Mouse (Mus musculus) urinary bladder, postnatal 4 days (tissue): ENCODE results near the gene Gm21541.
"Not testable (repeated sequence)": the region's sequence is repeated elsewhere in the genome, so short reads cannot be mapped to it uniquely, and the experiment has no call there.

ENCODE experiments used
- DNase-seq, 2 experiments: peaks; one replicate each; pipeline ENCODE4 v3.0.0; 2021 to 2022; ENCODE audit warnings: low spot score in 2 of 2

Gm21541 gene

DNA sequence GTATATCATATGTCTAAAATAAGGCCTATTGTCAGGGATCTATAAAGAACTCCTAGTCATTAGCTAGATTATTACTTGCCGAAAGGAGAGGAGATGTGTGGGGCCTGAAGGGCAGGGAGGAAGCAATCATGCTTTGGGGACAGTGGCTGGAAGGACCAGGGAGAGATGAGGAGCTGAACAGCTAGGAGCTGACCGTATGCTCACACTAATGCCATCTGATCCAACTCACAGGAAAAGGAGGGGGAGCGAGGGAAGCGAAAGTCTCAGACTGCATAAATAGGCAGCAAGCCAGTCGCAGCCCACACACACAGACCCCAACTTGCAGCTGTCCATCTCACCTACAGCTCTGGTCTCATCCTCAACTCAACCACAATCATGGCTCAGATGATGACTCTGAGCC is at the start of gene Gm21541:
TSS of gene Gm21541 (plus strand) at position 301 of the 400 bp plus-strand sequence.
- DNase-seq, result not testable (repeated sequence)

DNA sequence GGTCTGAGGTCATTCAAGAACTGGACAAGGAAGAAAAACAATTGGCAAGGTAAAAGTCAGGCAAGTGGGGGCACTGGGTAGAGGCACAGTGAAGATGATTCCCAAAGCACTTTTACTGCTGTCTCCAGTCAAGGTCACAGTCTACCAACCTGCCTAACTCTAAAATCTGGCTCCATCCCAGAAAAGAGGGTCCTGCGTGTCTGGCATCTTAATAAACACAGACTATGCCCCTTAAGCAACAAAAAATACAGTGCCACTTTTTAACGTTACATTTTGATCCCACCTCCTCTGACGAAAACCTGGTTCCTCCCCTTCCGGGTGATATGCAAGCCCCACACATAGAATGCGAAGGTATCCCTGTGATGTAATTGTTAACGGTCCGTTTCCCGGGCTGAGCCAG is 37.9 kb downstream of the Gm21541 start, which contains the start of gene Gm20878:
TSS of gene Gm20878 (plus strand) at position 301 of the 400 bp plus-strand sequence.
- not testable (repeated sequence) for DNase-seq
